Mouse (Mus musculus) ovary, adult 10 weeks (tissue): ENCODE measurements around the gene Xrra1. TPM values are rescaled to one million over a fixed set of nuclear protein-coding genes. Genes with fewer than 3 reads are reported as not detected.

Experiments
- polyA plus RNA-seq: library from polyadenylated mRNA; stranded (reverse); fragments of 350-450 nt; fragmentation: Illumina TruSeq; extraction: RNeasy Lipid Tissue Mini Kit (QIAGEN cat#74804); gene quantifications from one replicate; pipeline ENCODE4 v1.2.3, GENCODE M21; 2014

The Xrra1 gene
- not detected for polyA plus RNA-seq

DNA sequence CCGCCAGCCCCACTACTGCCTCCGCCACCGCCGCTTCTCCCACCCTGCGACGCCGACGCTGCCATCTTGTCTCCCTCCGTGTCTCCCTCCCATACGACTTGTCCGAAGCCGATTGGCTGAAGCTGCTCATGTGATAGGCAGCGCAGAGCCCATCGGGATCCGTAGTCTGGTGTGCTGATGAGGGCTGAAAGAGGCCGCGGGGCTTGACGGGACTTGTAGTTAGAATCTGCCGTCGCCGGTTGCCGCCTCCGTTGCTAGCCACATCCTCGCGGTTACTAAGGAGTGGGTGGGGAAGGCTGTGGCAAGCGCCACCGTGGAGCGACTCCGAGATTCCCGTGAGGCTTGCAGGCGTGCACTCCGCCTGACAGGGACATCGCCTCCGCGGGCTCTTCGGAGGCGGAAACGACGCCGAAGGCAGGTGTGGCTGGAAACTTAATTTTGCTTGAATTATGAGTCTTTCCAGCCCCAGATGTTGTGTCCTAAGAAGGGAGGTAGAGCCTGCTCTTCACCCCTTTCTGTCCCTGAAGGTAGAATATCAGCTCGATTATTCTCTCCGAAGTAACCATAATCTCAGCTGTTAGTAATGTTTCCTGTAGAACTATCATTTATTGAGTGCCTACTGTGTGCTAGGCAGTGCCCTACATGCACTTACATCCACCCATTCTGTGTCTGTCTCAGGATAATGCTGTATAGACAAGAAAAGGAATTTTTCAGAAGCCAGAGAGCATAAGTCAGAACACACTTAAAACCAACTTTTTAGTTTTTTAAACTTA lies at the start of gene Xrra1:
Gene Xrra1 (plus strand): TSS at position 304 of the 773 bp plus-strand sequence.

DNA sequence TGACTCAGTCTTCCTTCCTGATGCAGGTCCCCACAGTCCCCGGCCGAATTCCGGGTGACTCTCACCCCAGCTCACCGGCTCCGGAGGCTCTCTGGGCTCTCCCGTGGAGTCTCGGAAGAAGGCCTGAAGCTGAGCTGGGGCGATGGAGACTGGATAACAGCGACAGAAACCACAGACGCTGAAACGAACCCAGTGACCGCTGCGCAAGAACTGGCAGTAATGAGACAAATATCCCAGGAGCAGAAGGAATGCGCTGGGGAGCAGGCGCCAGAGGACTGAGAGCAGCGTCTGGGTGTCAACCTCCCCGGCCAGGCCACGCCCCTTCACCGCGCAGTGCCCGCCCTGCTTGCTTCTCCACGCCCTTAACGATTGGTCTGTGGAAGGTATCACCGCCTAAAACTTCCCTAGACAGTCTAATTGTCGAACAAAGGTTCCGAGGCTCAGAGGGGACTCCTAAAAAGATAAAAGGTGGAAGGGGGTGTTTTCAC lies 30.8 kb upstream of the Xrra1 start, which contains the start of gene Neu3:
Gene Neu3 (minus strand): TSS at position 335 of the 488 bp plus-strand sequence.

DNA sequence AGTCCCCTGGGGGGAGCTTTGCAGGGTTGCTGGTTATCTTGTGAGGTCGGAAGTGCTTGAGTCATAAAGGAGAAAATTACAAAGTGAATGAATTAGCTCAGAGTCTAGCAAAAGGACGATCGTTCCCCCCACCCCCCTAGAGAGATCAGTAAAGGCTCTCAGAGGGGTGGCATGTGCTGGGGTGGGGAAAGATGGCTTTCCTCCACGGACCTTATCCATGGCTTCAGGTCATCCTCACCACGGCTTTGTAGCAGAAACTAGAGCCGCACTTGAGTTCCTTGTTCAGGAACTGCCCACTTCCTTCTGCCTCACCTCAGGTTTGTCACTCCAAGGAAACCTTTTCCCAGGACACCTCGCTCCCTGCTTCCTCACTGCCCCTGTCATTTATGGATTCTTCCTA lies 4.4 kb downstream of the Xrra1 start, which contains the start of gene Spcs2:
Gene Spcs2 (minus strand): TSS at position 101 of the 400 bp plus-strand sequence.

Other genes with a start within 250 kb of the Xrra1 start
- 1.4 TPM for gene Tpbgl, start 232.0 kb upstream of the Xrra1 start, polyA plus RNA-seq
- gene Slco2b1, start 147.8 kb upstream of the Xrra1 start, polyA plus RNA-seq: 7.7 TPM
- gene Olfr520, start 128.8 kb upstream of the Xrra1 start, polyA plus RNA-seq: not detected
- not detected for gene Olfr521, start 95.6 kb upstream of the Xrra1 start, polyA plus RNA-seq
- 57.4 TPM for gene Neu3, start 30.7 kb upstream of the Xrra1 start, polyA plus RNA-seq
- 370 TPM for gene Spcs2, start 4.3 kb downstream of the Xrra1 start, polyA plus RNA-seq
- 14.0 TPM for gene Rnf169, start 121.3 kb downstream of the Xrra1 start, polyA plus RNA-seq
- 0.37 TPM for gene Chrdl2, start 147.1 kb downstream of the Xrra1 start, polyA plus RNA-seq